Mouse (Mus musculus): ENCODE results near the gene Stk4. TPM values are rescaled to one million over a fixed set of nuclear protein-coding genes. Genes with fewer than 3 reads are reported as not detected.

The Stk4 gene
- polyA plus RNA-seq, 1 experiment from 2014 or later, result 29.1 TPM

DNA sequence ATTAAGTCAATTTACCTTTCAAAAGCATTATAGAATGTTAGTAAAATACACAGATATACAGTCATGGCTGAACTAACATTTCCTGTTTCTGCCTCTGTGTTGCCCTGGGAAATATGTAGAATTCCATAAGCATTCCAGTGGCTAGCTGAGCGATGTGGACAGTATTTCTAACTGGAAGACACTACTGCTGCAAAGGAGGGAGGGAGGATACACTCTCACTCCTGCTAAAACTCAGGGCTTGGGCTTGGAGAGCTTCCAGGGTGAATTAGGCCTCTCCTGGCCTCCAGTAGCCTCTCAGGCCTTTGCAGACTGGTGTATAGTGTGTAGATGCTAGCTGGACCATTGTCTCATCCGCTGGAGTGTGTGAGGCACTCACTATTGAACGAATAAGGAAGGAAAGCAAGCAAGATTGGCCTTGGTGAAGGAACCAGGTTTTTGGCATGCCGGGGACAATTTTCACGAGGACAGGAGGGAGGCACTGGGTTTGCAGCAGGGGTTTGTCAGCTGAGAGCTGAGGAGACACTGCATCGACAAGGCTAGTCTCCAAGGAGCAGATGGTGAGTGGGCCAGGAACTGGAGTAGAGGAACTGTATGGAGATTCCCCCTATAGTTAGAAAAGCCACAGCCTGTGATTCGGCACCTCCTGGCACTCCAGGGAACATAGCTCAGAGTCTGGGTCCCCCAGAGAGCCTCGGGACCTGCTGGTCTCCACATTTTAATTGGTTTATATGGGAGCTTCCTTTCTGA is 104.7 kb downstream of the Stk4 start:
- Histone ChIP-seq H3K4me1 (replicated peaks; ENCODE audit: control insufficient read depth, insufficient read depth, low read length) (peaks cover 11% of the 10 kb centered on the region), H3K9ac (ENCODE audit: low read length) (no peak overlapping the region), H3K4me3 (ENCODE audit: low read depth, low read length) (no peak overlapping the region), H3K27me3 (replicated peaks; ENCODE audit: control insufficient read depth, insufficient read depth, low read length) (peaks cover 29% of the 10 kb centered on the region), H3K36me3 (ENCODE audit: control insufficient read depth, insufficient read depth, low read length) (no peaks in the 10 kb centered on the region), H3K27ac (ENCODE audit: low read depth) (no peak overlapping the region), H3K4me2 (ENCODE audit: low read length) (no peak overlapping the region), H3K9me3 (ENCODE audit: control insufficient read depth, low read length) (no peaks in the 10 kb centered on the region)
- DNase-seq (ENCODE audit: low spot score), result no peak
- ATAC-seq (replicated peaks; ENCODE audit: low FRiP score, low TSS enrichment, low read depth), result no peak
- 69% methylated on average over 8 of the region's 8 CpGs for WGBS

DNA sequence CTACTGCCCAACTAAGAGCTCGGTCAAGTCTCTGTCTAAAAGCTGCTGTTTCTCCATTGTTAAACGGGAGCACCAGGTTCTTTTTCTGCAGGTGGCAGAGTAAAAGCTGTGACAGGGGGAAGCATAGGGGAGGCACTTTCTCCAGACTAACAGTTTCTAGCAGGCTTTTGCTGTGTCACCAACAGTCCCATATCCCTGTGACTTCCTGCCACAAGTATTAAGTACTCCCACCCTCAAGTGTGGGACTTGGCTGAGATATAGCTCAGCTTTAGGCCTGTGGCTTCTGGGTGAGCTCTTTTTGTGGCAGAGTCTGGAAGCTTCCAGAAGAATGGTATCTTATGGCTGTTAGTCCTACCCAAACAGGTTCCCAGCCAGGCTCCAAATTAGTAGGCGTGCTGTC is 105.7 kb downstream of the Stk4 start:
- H3K9me3 ChIP-seq (ENCODE audit: control insufficient read depth, low read length), result no peaks in the 10 kb centered on the region
- no peak for ATAC-seq (replicated peaks; ENCODE audit: low FRiP score, low TSS enrichment, low read depth)
- H3K9ac ChIP-seq (ENCODE audit: low read length), result no peak overlapping the region
- no peak for DNase-seq (ENCODE audit: low spot score)
- peaks cover 19% of the 10 kb centered on the region for H3K27me3 ChIP-seq (replicated peaks; ENCODE audit: control insufficient read depth, insufficient read depth, low read length)
- no peak overlapping the region for H3K27ac ChIP-seq (ENCODE audit: low read depth)
- 90% methylated on average over 3 of the region's 3 CpGs for WGBS
- no peak overlapping the region for H3K4me2 ChIP-seq (ENCODE audit: low read length)
- no peak overlapping the region for H3K4me3 ChIP-seq (ENCODE audit: low read depth, low read length)
- no peaks in the 10 kb centered on the region for H3K36me3 ChIP-seq (ENCODE audit: control insufficient read depth, insufficient read depth, low read length)
- peaks cover 5% of the 10 kb centered on the region for H3K4me1 ChIP-seq (replicated peaks; ENCODE audit: control insufficient read depth, insufficient read depth, low read length)

DNA sequence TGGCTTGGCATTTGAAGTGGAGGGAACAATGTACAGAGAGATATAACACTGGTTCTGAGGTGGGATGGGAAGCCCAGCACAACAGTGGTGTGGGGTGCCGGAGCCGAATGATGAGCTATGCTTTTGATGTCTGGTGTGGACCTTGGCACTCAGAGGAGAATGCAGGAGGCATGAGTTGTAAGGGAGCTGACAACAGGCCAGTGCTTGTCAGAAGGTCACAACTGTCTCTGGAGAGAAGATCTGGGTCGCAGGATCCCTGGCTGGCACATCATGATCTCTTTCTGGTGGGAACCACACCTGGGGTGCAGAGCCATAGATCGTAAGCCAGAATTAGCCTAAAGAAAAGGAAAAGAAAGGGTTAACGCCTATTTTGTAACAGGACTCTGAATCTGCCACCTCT is 107.7 kb downstream of the Stk4 start:
- Histone ChIP-seq H3K4me3 (ENCODE audit: low read depth, low read length) (no peak overlapping the region), H3K9ac (ENCODE audit: low read length) (no peak overlapping the region), H3K36me3 (ENCODE audit: control insufficient read depth, insufficient read depth, low read length) (no peaks in the 10 kb centered on the region), H3K27me3 (replicated peaks; ENCODE audit: control insufficient read depth, insufficient read depth, low read length) (peaks cover 5% of the 10 kb centered on the region; the same call in 1 of the 2 replicates), H3K4me1 (replicated peaks; ENCODE audit: control insufficient read depth, insufficient read depth, low read length) (no peaks in the 10 kb centered on the region), H3K9me3 (ENCODE audit: control insufficient read depth, low read length) (no peaks in the 10 kb centered on the region), H3K27ac (ENCODE audit: low read depth) (no peak overlapping the region), H3K4me2 (ENCODE audit: low read length) (no peak overlapping the region)
- ATAC-seq (replicated peaks; ENCODE audit: low FRiP score, low TSS enrichment, low read depth), result no peak
- no peak for DNase-seq (ENCODE audit: low spot score)
- 77% methylated on average over 5 of the region's 5 CpGs for whole genome bisulfite sequencing

DNA sequence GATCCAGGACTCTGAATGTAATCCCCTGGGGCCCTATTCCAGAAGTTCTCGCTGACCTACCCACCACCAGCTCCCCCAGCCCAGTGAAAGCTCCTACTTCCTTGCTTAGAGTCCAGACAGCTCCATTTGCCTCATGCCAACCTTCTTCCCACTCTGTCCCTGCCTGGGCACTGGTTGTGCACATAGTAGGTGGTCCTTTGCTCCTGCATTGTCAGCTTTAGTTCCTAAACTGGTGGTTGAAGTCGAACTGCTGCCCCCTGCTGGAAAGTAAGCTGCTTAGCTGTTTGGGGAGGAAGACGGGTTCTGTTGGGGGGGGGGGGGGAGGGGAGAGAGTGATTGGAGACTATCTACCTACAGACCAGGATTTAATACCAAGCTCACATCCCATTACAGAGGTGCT is 110.0 kb downstream of the Stk4 start:
- Histone ChIP-seq H3K4me2 (ENCODE audit: low read length) (no peak overlapping the region), H3K4me3 (ENCODE audit: low read depth, low read length) (no peak overlapping the region), H3K9me3 (ENCODE audit: control insufficient read depth, low read length) (no peaks in the 10 kb centered on the region), H3K4me1 (replicated peaks; ENCODE audit: control insufficient read depth, insufficient read depth, low read length) (0 out of 2 replicates have a peak, but pooled peaks cover 3% of the 10 kb centered on the region), H3K9ac (ENCODE audit: low read length) (no peak overlapping the region), H3K27ac (ENCODE audit: low read depth) (no peak overlapping the region), H3K36me3 (ENCODE audit: control insufficient read depth, insufficient read depth, low read length) (no peaks in the 10 kb centered on the region), H3K27me3 (replicated peaks; ENCODE audit: control insufficient read depth, insufficient read depth, low read length) (0 out of 2 replicates have a peak, but pooled peaks cover 2% of the 10 kb centered on the region)
- DNase-seq (ENCODE audit: low spot score) (no peak), ATAC-seq (replicated peaks; ENCODE audit: low FRiP score, low TSS enrichment, low read depth) (no peak)
- 49% methylated on average over 3 of the region's 3 CpGs for WGBS

DNA sequence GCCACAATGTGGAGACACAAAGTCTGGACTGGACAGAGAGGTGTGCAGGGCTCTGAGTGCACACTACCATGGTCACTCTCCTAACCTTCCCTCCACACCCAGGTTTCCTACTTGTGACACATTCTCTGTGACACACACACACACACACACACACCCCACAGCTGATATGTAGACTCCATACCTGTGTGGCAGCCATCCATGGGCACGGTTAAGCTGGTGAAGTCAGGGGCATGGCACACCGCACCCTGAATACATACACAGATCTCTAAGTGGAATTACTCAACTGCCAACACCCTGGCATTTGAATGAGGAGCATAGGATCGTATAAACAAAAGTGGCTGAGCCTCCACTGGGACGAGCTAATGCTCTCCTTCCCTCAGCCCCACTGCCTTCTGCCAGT is 110.6 kb downstream of the Stk4 start:
- 73% methylated on average over 4 of the region's 4 CpGs for WGBS
- no peak overlapping the region for H3K9ac ChIP-seq (ENCODE audit: low read length)
- no peak overlapping the region for H3K4me2 ChIP-seq (ENCODE audit: low read length)
- H3K27me3 ChIP-seq (replicated peaks; ENCODE audit: control insufficient read depth, insufficient read depth, low read length), result 0 out of 2 replicates have a peak, but pooled peaks cover 2% of the 10 kb centered on the region
- H3K36me3 ChIP-seq (ENCODE audit: control insufficient read depth, insufficient read depth, low read length), result no peaks in the 10 kb centered on the region
- H3K9me3 ChIP-seq (ENCODE audit: control insufficient read depth, low read length), result no peaks in the 10 kb centered on the region
- no peak overlapping the region for H3K27ac ChIP-seq (ENCODE audit: low read depth)
- 0 out of 2 replicates have a peak, but pooled peaks cover 3% of the 10 kb centered on the region for H3K4me1 ChIP-seq (replicated peaks; ENCODE audit: control insufficient read depth, insufficient read depth, low read length)
- H3K4me3 ChIP-seq (ENCODE audit: low read depth, low read length), result no peak overlapping the region
- ATAC-seq (replicated peaks; ENCODE audit: low FRiP score, low TSS enrichment, low read depth) (no peak), DNase-seq (ENCODE audit: low spot score) (no peak)

DNA sequence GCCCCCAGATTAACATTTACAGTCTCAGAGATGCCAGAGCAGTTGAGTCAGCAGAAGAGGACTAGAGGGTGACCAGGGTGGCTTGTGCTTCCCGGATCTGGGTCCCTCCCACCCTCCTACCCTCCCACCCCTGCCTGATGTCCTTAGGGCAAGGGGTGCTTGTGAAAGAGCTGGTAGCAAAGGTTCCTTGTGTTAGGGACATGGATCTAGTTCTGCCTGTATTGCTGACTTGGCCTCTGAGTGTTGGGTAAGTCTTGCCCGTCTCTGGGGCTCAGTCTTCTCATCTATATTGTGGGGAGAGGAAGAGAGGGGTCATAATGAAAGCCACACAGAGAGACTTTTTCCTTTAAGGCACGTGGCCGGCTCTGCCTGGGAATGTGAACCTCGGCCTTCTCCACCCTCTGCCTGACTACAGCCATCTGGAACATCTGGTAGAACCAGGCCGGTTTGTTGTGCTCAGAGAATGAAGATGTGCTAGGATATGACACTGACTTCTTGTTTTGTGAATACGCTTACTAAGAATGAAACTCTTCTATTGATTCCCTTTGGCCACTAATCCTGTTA is 112.7 kb downstream of the Stk4 start, which contains the start of gene Wfdc5:
Gene Wfdc5 (minus strand): TSS at position 51 of the 564 bp plus-strand sequence.
- H3K4me2 ChIP-seq (ENCODE audit: low read length), result no peak within 1 kb of the TSS
- WGBS, result 79% methylated on average over 7 of the region's 7 CpGs
- no peak within 1 kb of the TSS for H3K27ac ChIP-seq (ENCODE audit: low read depth)
- 0 out of 2 replicates have a peak, but pooled peaks cover 3% of the 10 kb centered on the region for H3K4me1 ChIP-seq (replicated peaks; ENCODE audit: control insufficient read depth, insufficient read depth, low read length)
- DNase-seq (ENCODE audit: low spot score), result no peak
- ATAC-seq (replicated peaks; ENCODE audit: low FRiP score, low TSS enrichment, low read depth), result no peak
- H3K27me3 ChIP-seq (replicated peaks; ENCODE audit: control insufficient read depth, insufficient read depth, low read length), result no peaks in the 10 kb centered on the region
- no peak within 1 kb of the TSS for H3K4me3 ChIP-seq (ENCODE audit: low read depth, low read length)
- no peaks in the 10 kb centered on the region for H3K9me3 ChIP-seq (ENCODE audit: control insufficient read depth, low read length)
- H3K36me3 ChIP-seq (ENCODE audit: control insufficient read depth, insufficient read depth, low read length), result no peaks in the 10 kb centered on the region
- no peak within 1 kb of the TSS for H3K9ac ChIP-seq (ENCODE audit: low read length)

DNA sequence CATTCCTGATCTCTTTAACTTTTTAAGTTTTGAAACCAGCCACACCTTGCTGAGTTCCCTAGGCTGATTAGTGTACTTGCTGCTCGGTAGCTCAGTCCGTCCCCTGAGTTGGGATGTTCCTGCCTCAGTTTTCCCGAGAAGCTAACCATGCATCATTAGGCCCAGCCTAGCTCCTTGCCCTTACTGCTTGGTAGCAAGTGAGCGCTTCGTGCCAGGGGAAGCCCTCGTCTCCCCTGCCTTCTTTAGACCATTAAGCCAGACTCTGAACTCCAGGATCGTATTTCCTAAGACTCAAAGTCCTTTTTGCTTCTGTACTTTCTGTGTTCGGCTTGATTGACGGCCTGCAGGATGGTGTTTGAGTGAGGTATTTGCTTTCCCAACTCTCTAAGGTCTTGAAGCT is 113.2 kb downstream of the Stk4 start:
- 66% methylated on average over 9 of the region's 9 CpGs for WGBS
- no peaks in the 10 kb centered on the region for H3K36me3 ChIP-seq (ENCODE audit: control insufficient read depth, insufficient read depth, low read length)
- H3K4me2 ChIP-seq (ENCODE audit: low read length), result no peak overlapping the region
- 0 out of 2 replicates have a peak, but pooled peaks cover 3% of the 10 kb centered on the region for H3K4me1 ChIP-seq (replicated peaks; ENCODE audit: control insufficient read depth, insufficient read depth, low read length)
- no peak overlapping the region for H3K9ac ChIP-seq (ENCODE audit: low read length)
- no peak overlapping the region for H3K4me3 ChIP-seq (ENCODE audit: low read depth, low read length)
- no peak for ATAC-seq (replicated peaks; ENCODE audit: low FRiP score, low TSS enrichment, low read depth)
- H3K9me3 ChIP-seq (ENCODE audit: control insufficient read depth, low read length), result no peaks in the 10 kb centered on the region
- no peak for DNase-seq (ENCODE audit: low spot score)
- H3K27me3 ChIP-seq (replicated peaks; ENCODE audit: control insufficient read depth, insufficient read depth, low read length), result no peaks in the 10 kb centered on the region
- no peak overlapping the region for H3K27ac ChIP-seq (ENCODE audit: low read depth)

DNA sequence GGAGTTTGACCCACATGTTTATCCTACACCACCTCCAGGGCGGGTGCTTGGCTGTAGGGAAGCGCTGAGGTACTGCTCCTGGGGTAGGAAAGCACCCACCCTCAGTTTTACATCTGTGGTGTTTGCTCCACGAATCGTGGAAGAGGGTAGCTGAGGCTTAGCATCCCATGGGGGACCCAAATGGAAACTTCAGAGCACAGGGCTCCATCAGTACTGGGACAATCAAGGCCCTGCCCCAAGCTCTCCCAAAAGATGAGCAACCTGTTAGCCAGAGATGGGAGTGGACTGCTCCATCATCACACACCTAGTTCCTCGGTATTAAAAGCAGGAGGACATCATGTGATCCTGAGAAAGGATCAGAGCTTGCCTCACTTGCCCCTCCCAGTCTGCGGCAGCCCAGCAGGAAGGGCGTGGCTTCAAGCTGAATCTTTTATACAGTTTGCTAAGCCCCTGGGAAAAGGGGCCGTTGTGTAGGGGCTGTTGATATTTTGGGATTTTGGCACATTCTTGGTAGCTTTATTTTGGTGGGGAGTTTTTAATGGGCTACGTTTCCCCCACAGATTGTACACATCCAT is 114.1 kb downstream of the Stk4 start:
- Histone ChIP-seq H3K4me3 (ENCODE audit: low read depth, low read length) (no peak overlapping the region), H3K9ac (ENCODE audit: low read length) (no peak overlapping the region), H3K27ac (ENCODE audit: low read depth) (no peak overlapping the region), H3K36me3 (ENCODE audit: control insufficient read depth, insufficient read depth, low read length) (no peaks in the 10 kb centered on the region), H3K4me2 (ENCODE audit: low read length) (no peak overlapping the region), H3K27me3 (replicated peaks; ENCODE audit: control insufficient read depth, insufficient read depth, low read length) (no peaks in the 10 kb centered on the region), H3K4me1 (replicated peaks; ENCODE audit: control insufficient read depth, insufficient read depth, low read length) (0 out of 2 replicates have a peak, but pooled peaks cover 3% of the 10 kb centered on the region), H3K9me3 (ENCODE audit: control insufficient read depth, low read length) (no peaks in the 10 kb centered on the region)
- 40% methylated on average over 9 of the region's 9 CpGs for WGBS
- DNase-seq (ENCODE audit: low spot score) (no peak), ATAC-seq (replicated peaks; ENCODE audit: low FRiP score, low TSS enrichment, low read depth) (no peak)

All from intestine, embryonic 14.5 days (tissue).